Mouse (Mus musculus) central nervous system, embryonic 11.5 days (tissue): ENCODE results near the gene Nprl3. TPM values are rescaled to one million over a fixed set of nuclear protein-coding genes. Genes with fewer than 3 reads are reported as not detected.

ENCODE experiments used
- polyA plus RNA-seq: library from polyadenylated mRNA; depleted of rRNA; stranded (reverse); fragments of >200 nt; gene quantifications from 2 replicates; pipeline ENCODE4 v1.2.3, GENCODE M21; 2012; rRNA removed

The Nprl3 gene
- polyA plus RNA-seq: 38.1 and 65.5 TPM in 2 replicates

DNA sequence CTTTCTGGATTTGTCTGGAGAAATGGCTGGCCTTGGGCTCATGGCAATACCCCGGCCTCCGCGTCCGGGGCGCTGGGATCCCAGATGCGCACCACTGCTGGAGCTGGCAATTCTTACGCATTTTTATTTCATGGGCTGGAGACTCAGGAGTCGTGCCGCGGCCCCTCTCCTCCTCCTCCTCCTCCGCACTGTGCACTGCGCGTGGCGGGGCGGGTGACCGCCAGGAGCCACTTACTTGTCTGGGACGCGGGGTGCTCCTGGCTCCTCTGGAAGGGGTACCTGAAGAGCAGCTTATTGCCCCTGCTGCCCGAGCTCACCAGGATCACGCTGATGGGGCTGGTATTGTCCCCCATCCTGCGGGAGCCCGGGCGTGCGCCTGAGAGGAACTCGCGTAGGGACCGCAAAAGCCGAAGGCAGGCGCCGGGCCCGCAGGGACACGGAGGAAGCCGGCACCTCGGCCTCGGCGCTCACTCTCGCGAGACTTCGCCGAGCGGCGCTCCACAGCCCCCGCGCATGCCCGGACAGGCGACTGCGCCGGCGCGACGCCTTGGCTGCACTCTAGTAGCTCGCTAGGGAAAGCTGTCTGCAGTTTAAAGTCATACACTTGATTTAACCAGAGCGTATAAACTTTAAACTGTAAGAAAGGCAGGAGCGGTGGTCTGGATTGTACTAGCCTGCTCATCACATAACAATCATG, at the start of gene Nprl3:
Nprl3 (minus strand) TSS at position 520 of the 697 bp plus-strand sequence.

DNA sequence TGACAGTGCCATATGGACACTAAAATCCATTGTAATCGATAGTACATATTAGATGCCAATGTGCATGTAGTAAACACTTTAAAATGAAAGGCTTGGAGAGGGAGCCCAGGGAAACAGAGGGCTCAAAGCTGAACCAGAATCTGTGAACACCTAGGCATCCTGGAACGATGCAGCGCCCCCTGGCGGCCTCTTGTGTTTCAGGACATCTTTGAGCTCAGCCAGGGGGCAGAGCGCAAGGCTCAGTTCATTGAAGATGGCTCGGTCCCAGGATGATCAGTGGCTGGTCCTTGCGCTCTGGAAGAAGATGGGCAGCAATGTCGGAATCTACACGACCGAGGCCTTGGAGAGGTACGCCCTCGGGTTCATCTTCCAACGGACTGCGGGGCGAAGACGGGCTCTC, 32.4 kb upstream of the Nprl3 start, which contains the start of gene Hbq1a:
Hbq1a (plus strand) TSS at position 205 of the 400 bp plus-strand sequence.

DNA sequence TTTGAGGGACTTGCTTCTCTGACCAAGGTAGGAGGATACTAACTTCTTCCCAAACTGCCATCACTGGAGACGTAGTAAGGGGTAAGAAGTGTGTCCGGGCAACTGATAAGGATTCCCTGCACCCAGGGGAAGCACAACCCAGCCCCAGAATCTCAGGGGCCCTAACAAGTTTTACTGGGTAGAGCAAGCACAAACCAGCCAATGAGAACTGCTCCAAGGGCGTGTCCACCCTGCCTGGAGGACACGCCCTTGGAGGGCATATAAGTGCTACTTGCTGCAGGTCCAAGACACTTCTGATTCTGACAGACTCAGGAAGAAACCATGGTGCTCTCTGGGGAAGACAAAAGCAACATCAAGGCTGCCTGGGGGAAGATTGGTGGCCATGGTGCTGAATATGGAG, 28.7 kb upstream of the Nprl3 start, which contains the start of gene Hba-a2:
Hba-a2 (plus strand) TSS at position 287 of the 400 bp plus-strand sequence.

DNA sequence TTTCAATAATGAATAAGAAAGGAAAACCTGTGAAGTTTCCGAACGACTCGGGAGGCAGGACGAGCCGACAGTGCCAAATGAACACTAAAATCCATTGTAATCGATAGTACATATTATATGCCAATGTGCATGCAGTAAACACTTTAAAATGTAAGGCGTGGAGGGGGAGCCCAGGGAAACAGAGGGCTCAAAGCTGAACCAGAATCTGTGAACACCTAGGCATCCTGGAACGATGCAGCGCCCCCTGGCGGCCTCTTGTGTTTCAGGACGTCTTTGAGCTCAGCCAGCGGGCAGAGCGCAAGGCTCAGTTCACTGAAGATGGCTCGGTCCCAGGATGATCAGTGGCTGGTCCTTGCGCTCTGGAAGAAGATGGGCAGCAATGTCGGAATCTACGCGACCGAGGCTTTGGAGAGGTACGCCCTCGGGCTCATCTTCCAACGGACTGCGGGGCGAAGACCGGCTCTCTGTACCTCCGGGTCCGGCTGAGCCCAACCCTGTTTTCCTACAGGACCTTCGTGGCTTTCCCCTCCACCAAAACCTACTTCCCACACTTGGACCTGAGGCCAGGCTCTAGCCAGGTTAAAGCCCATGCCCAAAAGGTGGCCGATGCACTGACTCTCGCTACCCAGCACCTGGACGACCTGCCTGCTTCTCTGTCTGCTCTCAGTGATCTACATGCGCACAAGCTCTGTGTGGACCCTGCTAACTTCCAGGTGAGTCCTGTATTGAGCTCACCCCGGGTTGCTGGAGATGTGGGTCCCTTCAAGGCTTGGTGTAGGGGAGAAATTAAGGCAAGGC, 19.4 kb upstream of the Nprl3 start, which contains the start of gene Hbq1b:
Hbq1b (plus strand) TSS at position 271 of the 798 bp plus-strand sequence.

DNA sequence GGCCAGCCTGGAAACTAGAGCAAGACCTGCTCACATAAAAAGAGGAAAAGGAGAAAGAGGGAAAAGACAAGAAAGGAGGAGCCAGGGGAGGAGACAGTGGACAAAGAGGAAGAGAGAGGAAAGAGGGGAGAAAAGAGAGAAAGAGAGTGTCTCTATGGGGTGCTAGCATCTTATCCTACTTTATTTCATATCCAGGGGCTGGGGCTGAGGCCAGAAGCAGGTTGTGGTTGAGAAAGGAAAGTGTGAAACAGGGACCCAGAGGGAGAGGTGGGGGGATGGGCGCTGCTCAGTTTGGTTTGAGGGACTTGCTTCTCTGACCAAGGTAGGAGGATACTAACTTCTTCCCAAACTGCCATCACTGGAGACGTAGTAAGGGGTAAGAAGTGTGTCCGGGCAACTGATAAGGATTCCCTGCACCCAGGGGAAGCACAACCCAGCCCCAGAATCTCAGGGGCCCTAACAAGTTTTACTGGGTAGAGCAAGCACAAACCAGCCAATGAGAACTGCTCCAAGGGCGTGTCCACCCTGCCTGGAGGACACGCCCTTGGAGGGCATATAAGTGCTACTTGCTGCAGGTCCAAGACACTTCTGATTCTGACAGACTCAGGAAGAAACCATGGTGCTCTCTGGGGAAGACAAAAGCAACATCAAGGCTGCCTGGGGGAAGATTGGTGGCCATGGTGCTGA, 15.7 kb upstream of the Nprl3 start, which contains the start of gene Hba-a1:
Hba-a1 (plus strand) TSS at position 421 of the 687 bp plus-strand sequence.

DNA sequence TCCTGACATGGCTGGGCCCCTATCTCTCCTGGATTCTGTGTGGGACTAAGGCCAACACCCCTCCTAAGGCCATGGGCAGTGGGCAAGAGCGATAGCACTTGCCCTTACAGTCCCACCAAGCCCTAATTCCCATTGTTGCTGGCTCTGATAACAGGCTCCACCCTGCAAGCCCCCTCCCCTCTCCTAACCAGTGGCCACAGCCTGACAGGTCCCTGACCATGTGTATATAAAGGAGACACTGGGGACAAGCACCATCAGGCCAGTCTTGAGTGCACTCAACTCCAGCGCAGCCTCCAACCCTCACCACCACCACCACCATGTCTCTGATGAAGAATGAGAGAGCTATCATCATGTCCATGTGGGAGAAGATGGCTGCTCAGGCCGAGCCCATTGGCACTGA, 8.8 kb upstream of the Nprl3 start, which contains the start of gene Hba-x:
Hba-x (plus strand) TSS at position 54 of the 400 bp plus-strand sequence.

DNA sequence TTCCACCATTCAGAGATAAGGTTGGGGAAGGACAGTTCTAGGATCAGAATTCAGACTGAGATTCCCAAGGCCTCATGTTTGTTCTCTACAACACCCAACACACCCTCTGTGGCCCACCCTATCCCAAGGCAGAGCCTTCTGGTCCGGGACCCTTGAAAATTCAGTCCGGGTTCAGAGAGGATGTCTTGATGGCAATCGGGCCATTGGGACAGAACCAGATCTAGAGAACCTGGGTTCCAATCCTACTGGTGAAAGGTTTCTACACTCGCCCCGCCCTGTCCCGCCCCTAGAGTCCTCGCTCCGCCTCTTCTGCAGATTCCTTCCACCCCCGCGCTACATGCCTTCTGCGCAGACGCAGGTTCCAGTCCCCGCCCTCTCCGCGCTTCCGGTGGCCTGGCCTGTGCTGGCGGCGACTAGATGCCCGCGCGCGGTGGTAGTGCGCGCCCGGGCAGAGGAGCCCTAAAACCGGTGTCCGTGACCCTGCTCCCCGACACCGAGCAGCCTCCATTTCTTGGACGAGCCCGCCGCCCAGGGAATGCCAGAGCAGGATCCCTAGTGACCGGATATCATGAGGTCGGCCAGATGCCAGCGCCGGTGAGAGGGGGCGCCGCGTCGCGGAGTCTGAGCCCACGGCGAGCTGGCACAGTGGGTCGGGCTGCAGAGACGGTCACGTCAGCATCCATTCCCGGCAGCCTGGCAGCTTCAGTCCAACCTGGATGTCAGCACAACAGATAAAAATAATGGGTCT, 41.2 kb downstream of the Nprl3 start, which contains the start of gene Mpg:
Mpg (plus strand) TSS at position 382 of the 748 bp plus-strand sequence.

DNA sequence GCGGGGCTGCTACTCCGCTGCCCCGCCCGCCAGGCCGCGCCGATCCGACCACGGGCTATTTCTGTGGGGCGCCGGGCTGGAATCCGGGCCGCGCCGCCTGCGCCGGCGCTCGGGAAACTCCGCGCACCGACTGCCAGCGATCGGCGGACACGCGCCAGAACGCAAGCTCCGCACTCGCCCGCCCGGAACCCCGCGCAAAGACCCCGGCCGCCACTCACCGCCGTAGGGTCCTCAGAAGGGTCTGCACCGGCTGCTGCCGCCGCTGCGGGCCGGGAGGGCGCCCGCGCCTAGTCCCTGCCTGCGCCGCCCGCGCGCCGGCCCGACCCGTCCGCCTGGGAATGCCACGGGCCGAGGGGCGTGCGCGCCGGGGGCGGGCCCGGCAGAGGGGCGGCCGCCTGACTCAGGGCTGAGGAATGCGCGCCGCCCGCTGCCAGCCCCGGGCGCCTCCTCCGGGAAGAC, 45.5 kb downstream of the Nprl3 start, which contains the start of gene Rhbdf1:
Rhbdf1 (minus strand) TSS at position 350 of the 459 bp plus-strand sequence.

DNA sequence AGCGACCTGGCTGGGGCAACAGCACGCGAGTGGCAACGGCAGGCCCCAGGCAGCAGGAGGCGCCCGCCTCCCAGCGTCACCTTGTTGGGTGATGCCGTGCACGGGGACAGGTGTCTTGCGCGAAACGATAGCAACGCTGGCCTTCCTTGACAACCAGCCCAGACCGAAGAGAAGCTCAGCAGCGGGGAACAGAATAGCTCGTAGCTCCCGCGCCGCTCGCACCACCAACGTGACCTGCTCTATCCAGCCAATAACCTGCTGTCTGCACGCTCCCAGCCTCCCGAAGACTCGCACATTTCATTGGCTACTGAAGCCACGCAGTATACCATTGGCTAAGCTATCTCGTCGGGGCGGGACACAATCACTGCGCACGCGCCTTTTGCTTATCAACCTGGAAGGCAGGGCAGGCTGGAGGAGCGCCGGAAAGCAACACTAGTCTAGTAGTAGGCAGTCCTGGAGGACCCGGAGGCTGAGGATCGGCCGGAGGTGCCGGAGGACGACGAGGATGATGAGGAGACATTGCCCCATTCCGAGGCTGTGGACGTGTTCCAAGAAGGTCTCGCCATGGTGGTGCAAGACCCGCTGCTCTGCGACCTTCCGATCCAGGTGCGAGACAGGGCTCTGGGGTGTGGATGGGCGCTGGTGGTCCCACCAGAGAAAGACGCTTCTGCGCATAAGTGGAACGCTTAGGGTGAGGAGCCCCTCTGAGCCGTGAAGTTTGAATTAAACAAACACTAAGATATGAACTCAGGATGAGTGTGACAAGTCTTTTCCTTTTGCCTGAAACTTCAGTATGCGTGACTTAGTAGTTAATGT, 62.2 kb downstream of the Nprl3 start, which contains the start of gene Snrnp25:
Snrnp25 (plus strand) TSS at position 358 of the 816 bp plus-strand sequence.

DNA sequence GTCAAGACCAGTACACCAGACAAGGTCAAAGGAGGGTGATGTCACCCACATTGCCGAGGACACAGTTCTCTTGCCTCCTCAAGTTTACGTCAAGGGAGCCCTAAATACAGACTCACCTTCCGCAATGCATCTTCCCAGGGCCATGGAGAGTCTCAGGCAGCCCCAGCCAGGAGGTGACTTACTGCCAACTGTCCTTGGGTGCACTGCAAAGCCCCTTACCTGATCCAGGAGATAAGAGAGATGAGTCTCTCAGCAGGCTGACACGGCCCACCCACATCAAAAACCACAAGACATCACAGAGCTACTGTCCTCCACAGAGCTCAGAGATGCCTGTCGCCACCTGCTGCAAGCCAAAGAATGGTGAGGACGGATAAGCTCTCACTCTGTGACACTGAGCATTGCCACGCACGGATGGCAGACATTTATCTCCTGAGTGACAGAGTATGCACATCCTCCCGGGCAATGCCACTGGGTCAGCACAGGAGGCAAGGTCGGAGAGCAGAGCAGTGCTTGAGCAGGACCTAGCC, 67.4 kb downstream of the Nprl3 start, which contains the start of gene Il9r:
Il9r (minus strand) TSS at position 205 of the 527 bp plus-strand sequence.

Other genes with a start within 250 kb of the Nprl3 start
- gene Il9r, start 67.4 kb downstream of the Nprl3 start, polyA plus RNA-seq: 0.02 and 0.21 TPM in 2 replicates
- 95.3 and 96.0 TPM in 2 replicates for gene Snrnp25, start 62.3 kb downstream of the Nprl3 start, polyA plus RNA-seq
- gene Rhbdf1, start 45.4 kb downstream of the Nprl3 start, polyA plus RNA-seq: 33.0 and 44.8 TPM in 2 replicates
- gene Mpg, start 41.2 kb downstream of the Nprl3 start, polyA plus RNA-seq: 14.4 and 20.2 TPM in 2 replicates
- gene Hba-x, start 8.7 kb upstream of the Nprl3 start, polyA plus RNA-seq: 1,205 and 2,805 TPM in 2 replicates
- gene Hba-a1, start 15.8 kb upstream of the Nprl3 start, polyA plus RNA-seq: 4,618 and 5,929 TPM in 2 replicates
- gene Hbq1b, start 19.3 kb upstream of the Nprl3 start, polyA plus RNA-seq: 9.1 and 13.0 TPM in 2 replicates
- 4,539 and 7,439 TPM in 2 replicates for gene Hba-a2, start 28.8 kb upstream of the Nprl3 start, polyA plus RNA-seq
- 0.53 and 0.58 TPM in 2 replicates for gene Hbq1a, start 32.4 kb upstream of the Nprl3 start, polyA plus RNA-seq
- 24.9 and 33.6 TPM in 2 replicates for gene Sh3pxd2b, start 80.1 kb upstream of the Nprl3 start, polyA plus RNA-seq
- 60.2 and 74.3 TPM in 2 replicates for gene Ubtd2, start 187.7 kb upstream of the Nprl3 start, polyA plus RNA-seq